ENCODE assay signal across 16 mouse cellular contexts in the genomic region with DNA sequence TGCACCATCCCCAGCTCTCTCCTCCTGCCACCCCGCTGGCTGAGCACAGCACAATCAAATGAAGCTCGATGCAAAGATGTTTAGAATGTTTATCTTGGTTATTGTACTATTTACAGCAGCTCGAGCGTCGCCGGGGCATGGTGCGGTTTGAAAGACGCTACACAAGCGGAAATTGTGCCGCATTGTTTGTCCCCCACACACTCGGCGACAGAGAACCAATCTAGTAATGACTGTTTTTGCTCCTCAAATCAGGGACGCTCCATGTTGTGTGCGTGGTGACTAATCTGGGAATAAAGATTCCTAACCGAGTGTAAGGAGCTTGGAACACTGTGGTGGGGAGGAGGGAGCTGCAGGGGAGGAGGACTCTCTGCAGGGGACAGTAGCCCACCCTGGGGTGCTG.
DNase-seq lines count a peak whose midpoint lies in the region; ATAC-seq and TF ChIP-seq lines count a peak whose summit lies in the region.
"Had no signal": no experiment of that assay in that cellular context is flagged by ENCODE, and none has a peak within 500 bp of the region (broad histone marks: within the 10 kb centered on the region; RNA-seq: fewer than 3 reads in every experiment).

No protein-coding gene starts in this region.

- no peaks in the 10 kb centered on the region for H3K36me3 ChIP-seq in heart, embryonic 10.5 days
- no peaks in the 10 kb centered on the region for H3K36me3 ChIP-seq in neural tube, embryonic 12.5 days
- no peaks in the 10 kb centered on the region for H3K36me3 ChIP-seq in forebrain, embryonic 15.5 days
- H3K36me3 ChIP-seq: liver, embryonic 13.5 days had no signal

- H3K9ac ChIP-seq in neural tube, embryonic 12.5 days: no peak overlapping the region
- no peak overlapping the region for H3K9ac ChIP-seq in forebrain, embryonic 15.5 days (replicated peaks)
- H3K9ac ChIP-seq: liver, embryonic 13.5 days had no signal

- peaks cover 76% of the 10 kb centered on the region for H3K4me1 ChIP-seq in heart, embryonic 10.5 days
- peaks cover 11% of the 10 kb centered on the region for H3K4me1 ChIP-seq in neural tube, embryonic 12.5 days
- H3K4me1 ChIP-seq in forebrain, embryonic 15.5 days: peaks cover 36% of the 10 kb centered on the region
- H3K4me1 ChIP-seq: liver, embryonic 13.5 days had no signal

- H3K27ac ChIP-seq in heart, embryonic 10.5 days: peak overlapping the region; percentile 86
- H3K27ac ChIP-seq in layer of hippocampus, adult 2 months: peak overlapping the region; percentile 84
- no peak overlapping the region for H3K27ac ChIP-seq in neural tube, embryonic 12.5 days
- H3K27ac ChIP-seq in forebrain, embryonic 15.5 days (replicated peaks): peak overlapping the region; percentile 32
- H3K27ac ChIP-seq: liver, embryonic 13.5 days had no signal

- no peak overlapping the region for H3K4me2 ChIP-seq in neural tube, embryonic 12.5 days (replicated peaks)
- H3K4me2 ChIP-seq in forebrain, embryonic 15.5 days (replicated peaks): no peak overlapping the region
- H3K4me2 ChIP-seq: liver, embryonic 13.5 days had no signal

- ATAC-seq in neural tube, embryonic 12.5 days (ENCODE audit: low FRiP score, low read depth): peak; percentile 27; the same call in 1 of the 2 replicates
- no peak for ATAC-seq in forebrain, embryonic 15.5 days (replicated peaks)

- intact Hi-C loops in heart, postnatal 36 days (cut with DNase I): no loop called here

- H3K9me3 ChIP-seq in heart, embryonic 10.5 days: no peaks in the 10 kb centered on the region
- no peaks in the 10 kb centered on the region for H3K9me3 ChIP-seq in neural tube, embryonic 12.5 days
- no peaks in the 10 kb centered on the region for H3K9me3 ChIP-seq in forebrain, embryonic 15.5 days
- H3K9me3 ChIP-seq: liver, embryonic 13.5 days had no signal

- H3K27me3 ChIP-seq in heart, embryonic 10.5 days (ENCODE audit: insufficient read depth, poor library complexity, severe bottlenecking): no peaks in the 10 kb centered on the region
- no peaks in the 10 kb centered on the region for H3K27me3 ChIP-seq in neural tube, embryonic 12.5 days (replicated peaks)
- no peaks in the 10 kb centered on the region for H3K27me3 ChIP-seq in forebrain, embryonic 15.5 days
- H3K27me3 ChIP-seq: liver, embryonic 13.5 days had no signal

- DNase-seq in heart, embryonic 10.5 days (ENCODE audit: low spot score): no peak
- DNase-seq in heart, postnatal 36 days: no peak
- no peak for DNase-seq in layer of hippocampus, adult 2 months (ENCODE audit: low spot score in 2 of 2)
- no peak for DNase-seq in layer of hippocampus, adult 18-20 months (ENCODE audit: low spot score in 2 of 2)
- DNase-seq in neural tube, embryonic 10.5 days (ENCODE audit: extremely low spot score, low spot score): no peak
- no peak for DNase-seq in lung, postnatal 36 days
- DNase-seq: adrenal gland, postnatal 10 days; cerebellum, adult 18-20 months; cerebellum, postnatal 36 days; kidney, adult 2 months; kidney, postnatal 36 days; left cerebral cortex, postnatal 4 days; liver, embryonic 13.5 days; thymus, postnatal 36 days had no signal

- H3K4me3 ChIP-seq in heart, embryonic 10.5 days: no peak overlapping the region
- H3K4me3 ChIP-seq in layer of hippocampus, adult 2 months: no peak overlapping the region
- H3K4me3 ChIP-seq in neural tube, embryonic 12.5 days: no peak overlapping the region
- H3K4me3 ChIP-seq in forebrain, embryonic 15.5 days: no peak overlapping the region
- H3K4me3 ChIP-seq: liver, embryonic 13.5 days had no signal

- TF ChIP-seq CTCF in layer of hippocampus, adult 2 months (conservative IDR thresholded peaks at IDR 0.05): no peak

- 74% methylated on average over 15 of the region's 15 CpGs for WGBS in heart, embryonic 10.5 days
- WGBS in neural tube, embryonic 12.5 days: 49% methylated on average over 15 of the region's 15 CpGs
- WGBS in forebrain, embryonic 15.5 days: 22% methylated on average over 15 of the region's 15 CpGs
